Mouse (Mus musculus): ENCODE data around the gene A030014E15Rik. TPM values are rescaled to one million over a fixed set of nuclear protein-coding genes. Genes with fewer than 3 reads are reported as not detected.
"Not testable (repeated sequence)": the region's sequence is repeated elsewhere in the genome, so short reads cannot be mapped to it uniquely, and the experiment has no call there.

The A030014E15Rik gene
- polyA plus RNA-seq (2015; fragmentation: Nextera tagmentation; extraction: Ambion mirVana) = not detected in 2 replicates

DNA sequence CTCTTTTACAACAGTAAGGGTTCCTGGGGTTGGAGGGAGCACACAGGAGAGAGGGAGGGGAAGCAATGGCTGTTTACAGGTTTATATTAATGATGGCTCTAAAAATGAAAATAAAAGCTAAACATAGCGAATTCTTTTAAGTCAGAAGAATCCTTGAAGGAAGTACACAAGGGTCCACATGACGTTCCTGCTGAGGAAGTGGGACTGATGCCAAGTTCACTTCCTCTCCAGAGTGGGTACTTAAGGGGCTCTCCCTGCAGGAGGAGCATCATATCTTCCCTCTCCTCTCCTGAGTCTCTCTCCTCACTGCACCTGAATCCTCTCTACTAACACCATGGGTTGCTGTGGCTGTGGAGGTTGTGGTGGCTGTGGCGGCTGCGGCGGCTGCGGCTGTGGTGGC lies at the start of gene A030014E15Rik:
TSS of gene A030014E15Rik (plus strand) at position 268 of the 400 bp plus-strand sequence.
- WGBS = 77% methylated on average over 6 of the region's 6 CpGs
- Histone ChIP-seq H3K4me1 (no peaks in the 10 kb centered on the region), H3K4me2 (no peak within 1 kb of the TSS), H3K9me3 (no peaks in the 10 kb centered on the region), H3K4me3 (no peak within 1 kb of the TSS), H3K36me3 (no peaks in the 10 kb centered on the region), H3K9ac (no peak within 1 kb of the TSS), H3K27ac (no peak within 1 kb of the TSS), H3K27me3 (no peaks in the 10 kb centered on the region)
- ATAC-seq (ENCODE audit: insufficient number of reproducible peaks, low FRiP score, low TSS enrichment, low read depth) = no peak

GRCm38 (mm10) chr1:82879172-82879571 lies 45.5 kb upstream of the A030014E15Rik start:
- ATAC-seq (ENCODE audit: insufficient number of reproducible peaks, low FRiP score, low TSS enrichment, low read depth) = no peak
- H3K4me2 ChIP-seq = no peak overlapping the region
- no peaks in the 10 kb centered on the region for H3K4me1 ChIP-seq
- no peak overlapping the region for H3K9ac ChIP-seq
- 76% methylated on average over 2 of the region's 2 CpGs for WGBS
- no peaks in the 10 kb centered on the region for H3K27me3 ChIP-seq
- no peak overlapping the region for H3K4me3 ChIP-seq
- H3K27ac ChIP-seq = no peak overlapping the region
- H3K9me3 ChIP-seq = no peaks in the 10 kb centered on the region
- peaks cover 33% of the 10 kb centered on the region for H3K36me3 ChIP-seq

DNA sequence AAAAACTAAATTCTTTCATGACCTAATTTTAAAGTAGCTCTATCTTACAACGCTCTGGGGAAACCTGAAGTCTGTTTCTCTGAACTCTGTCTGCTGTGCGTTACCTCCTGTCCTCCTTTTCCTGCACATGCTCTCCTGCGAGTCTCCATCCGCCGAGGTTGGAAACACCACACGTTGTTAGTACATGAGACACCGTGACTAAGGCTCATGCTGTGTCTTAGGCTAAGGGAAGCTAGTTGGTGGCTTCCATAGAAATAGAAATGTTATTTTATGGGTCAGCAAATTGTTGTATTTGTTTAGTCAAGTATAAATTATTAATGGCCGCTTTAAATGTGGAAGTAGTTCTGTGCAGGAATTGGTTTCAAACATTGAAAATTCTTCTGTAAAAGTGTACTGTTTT lies 44.5 kb upstream of the A030014E15Rik start:
- Histone ChIP-seq H3K4me2 (no peak overlapping the region), H3K4me3 (no peak overlapping the region), H3K27ac (no peak overlapping the region), H3K9ac (no peak overlapping the region), H3K27me3 (no peaks in the 10 kb centered on the region), H3K9me3 (no peaks in the 10 kb centered on the region), H3K4me1 (no peaks in the 10 kb centered on the region), H3K36me3 (peaks cover 37% of the 10 kb centered on the region)
- ATAC-seq (ENCODE audit: insufficient number of reproducible peaks, low FRiP score, low TSS enrichment, low read depth) = no peak
- WGBS = 83% methylated on average over 8 of the region's 8 CpGs

DNA sequence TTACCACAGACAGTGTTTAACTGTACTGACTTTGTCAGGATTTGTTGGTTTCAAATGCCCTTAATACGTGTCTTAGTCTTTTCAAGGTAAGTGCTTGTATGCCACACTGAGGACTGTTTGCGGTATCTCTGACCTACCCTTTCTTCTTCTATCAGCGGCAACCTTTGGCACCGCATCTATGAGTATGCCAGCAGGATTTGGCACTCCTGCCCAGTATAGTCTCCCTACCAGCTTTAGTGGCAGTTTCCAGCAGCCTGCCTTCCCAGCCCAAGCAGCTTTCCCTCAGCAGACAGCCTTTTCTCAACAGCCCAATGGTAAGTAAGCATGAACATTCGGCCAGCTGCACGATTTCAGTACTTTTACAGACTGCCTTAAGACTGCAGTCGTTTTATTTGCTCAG lies 31.4 kb upstream of the A030014E15Rik start:
- Histone ChIP-seq H3K9me3 (no peaks in the 10 kb centered on the region), H3K36me3 (peaks cover 32% of the 10 kb centered on the region), H3K4me3 (no peak overlapping the region), H3K4me1 (no peaks in the 10 kb centered on the region), H3K27me3 (no peaks in the 10 kb centered on the region), H3K9ac (no peak overlapping the region), H3K27ac (no peak overlapping the region), H3K4me2 (no peak overlapping the region)
- WGBS = 95% methylated on average over 7 of the region's 7 CpGs
- ATAC-seq (ENCODE audit: insufficient number of reproducible peaks, low FRiP score, low TSS enrichment, low read depth) = no peak

GRCm38 (mm10) chr1:82900567-82900966 lies 24.1 kb upstream of the A030014E15Rik start:
- H3K9me3 ChIP-seq = no peaks in the 10 kb centered on the region
- no peak overlapping the region for H3K4me3 ChIP-seq
- H3K9ac ChIP-seq = no peak overlapping the region
- H3K4me2 ChIP-seq = no peak overlapping the region
- no peaks in the 10 kb centered on the region for H3K4me1 ChIP-seq
- no peaks in the 10 kb centered on the region for H3K27me3 ChIP-seq
- H3K27ac ChIP-seq = no peak overlapping the region
- no peak for ATAC-seq (ENCODE audit: insufficient number of reproducible peaks, low FRiP score, low TSS enrichment, low read depth)
- WGBS = 91% methylated on average over 1 of the region's 1 CpGs
- H3K36me3 ChIP-seq = peaks cover 27% of the 10 kb centered on the region

DNA sequence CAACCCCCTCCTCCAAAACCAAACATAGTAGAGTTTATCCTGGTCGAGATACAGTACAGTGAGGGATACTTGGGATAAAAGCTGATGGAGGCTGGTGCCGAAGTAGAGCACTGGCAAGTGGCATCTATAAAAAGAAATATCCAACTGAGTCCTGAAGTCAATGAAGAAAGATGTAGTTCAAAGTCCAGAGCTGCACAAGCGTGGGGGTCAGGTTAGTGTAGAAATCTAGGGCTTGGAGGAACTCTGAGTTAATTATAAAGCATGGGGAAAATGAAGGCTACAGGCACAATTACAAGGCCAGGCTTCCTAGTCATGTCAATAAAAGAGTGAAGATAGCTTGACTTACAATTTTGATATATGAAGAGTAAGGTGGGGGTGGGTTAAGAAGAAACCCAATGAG lies 23.5 kb upstream of the A030014E15Rik start:
- no peaks in the 10 kb centered on the region for H3K9me3 ChIP-seq
- H3K9ac ChIP-seq = no peak overlapping the region
- peaks cover 27% of the 10 kb centered on the region for H3K36me3 ChIP-seq
- WGBS = 92% methylated on average over 3 of the region's 3 CpGs
- H3K27ac ChIP-seq = no peak overlapping the region
- no peaks in the 10 kb centered on the region for H3K4me1 ChIP-seq
- H3K4me2 ChIP-seq = no peak overlapping the region
- ATAC-seq (ENCODE audit: insufficient number of reproducible peaks, low FRiP score, low TSS enrichment, low read depth) = no peak
- H3K27me3 ChIP-seq = no peaks in the 10 kb centered on the region
- H3K4me3 ChIP-seq = no peak overlapping the region

DNA sequence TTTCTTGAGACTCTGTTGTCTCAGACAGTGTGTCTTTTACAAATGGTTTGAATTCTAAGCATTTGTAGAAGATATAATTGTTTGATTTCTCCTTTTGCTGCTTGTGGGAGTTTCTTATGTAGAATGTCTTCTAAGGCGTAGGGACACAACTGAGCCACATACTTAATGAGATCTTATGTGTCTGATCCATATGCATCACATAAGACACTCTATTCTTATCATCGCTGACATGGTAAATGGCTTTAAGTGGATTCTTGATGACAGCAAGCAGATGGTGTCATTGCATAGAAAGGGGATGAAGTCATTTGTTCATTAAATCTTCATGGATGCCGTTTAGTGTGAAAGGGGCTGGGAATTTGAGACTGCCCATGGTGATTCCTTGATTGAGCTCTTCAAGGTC lies 18.8 kb upstream of the A030014E15Rik start:
- H3K4me3 ChIP-seq = no peak overlapping the region
- 77% methylated on average over 3 of the region's 3 CpGs for WGBS
- no peak overlapping the region for H3K9ac ChIP-seq
- no peak for ATAC-seq (ENCODE audit: insufficient number of reproducible peaks, low FRiP score, low TSS enrichment, low read depth)
- H3K9me3 ChIP-seq = no peaks in the 10 kb centered on the region
- H3K4me2 ChIP-seq = no peak overlapping the region
- peaks cover 20% of the 10 kb centered on the region for H3K36me3 ChIP-seq
- H3K27ac ChIP-seq = no peak overlapping the region
- H3K27me3 ChIP-seq = no peaks in the 10 kb centered on the region
- no peaks in the 10 kb centered on the region for H3K4me1 ChIP-seq

GRCm38 (mm10) chr1:82913025-82913424 lies 11.7 kb upstream of the A030014E15Rik start, which contains the start of gene A030005L19Rik:
Gene A030005L19Rik (plus strand): TSS chr1:82913325.
- Histone ChIP-seq H3K4me3 (no peak within 1 kb of the TSS), H3K27me3 (no peaks in the 10 kb centered on the region), H3K4me2 (no peak within 1 kb of the TSS), H3K36me3 (peaks cover 3% of the 10 kb centered on the region; the same call in 1 of the 2 replicates), H3K9ac (no peak within 1 kb of the TSS), H3K9me3 (no peaks in the 10 kb centered on the region), H3K27ac (no peak within 1 kb of the TSS), H3K4me1 (no peaks in the 10 kb centered on the region)
- ATAC-seq (ENCODE audit: insufficient number of reproducible peaks, low FRiP score, low TSS enrichment, low read depth) = no peak
- WGBS = 81% methylated on average over 3 of the region's 3 CpGs

- not testable (repeated sequence) for H3K4me2 ChIP-seq; H3K36me3 ChIP-seq; H3K4me1 ChIP-seq; H3K27me3 ChIP-seq; H3K27ac ChIP-seq; ATAC-seq (ENCODE audit: insufficient number of reproducible peaks, low FRiP score, low TSS enrichment, low read depth); H3K4me3 ChIP-seq; H3K9me3 ChIP-seq; H3K9ac ChIP-seq
- 91% methylated on average over 5 of the region's 5 CpGs for WGBS
Measured at GRCm38 (mm10) chr1:82913434-82913833, 11.3 kb upstream of the A030014E15Rik start.

- H3K27me3 ChIP-seq; H3K4me3 ChIP-seq; H3K27ac ChIP-seq; H3K4me2 ChIP-seq; H3K9me3 ChIP-seq; H3K4me1 ChIP-seq; ATAC-seq (ENCODE audit: insufficient number of reproducible peaks, low FRiP score, low TSS enrichment, low read depth); H3K36me3 ChIP-seq; H3K9ac ChIP-seq: not testable (repeated sequence)
- 80% methylated on average over 1 of the region's 3 CpGs for WGBS
Measured at GRCm38 (mm10) chr1:82930558-82930957, 5.8 kb downstream of the A030014E15Rik start.

DNA sequence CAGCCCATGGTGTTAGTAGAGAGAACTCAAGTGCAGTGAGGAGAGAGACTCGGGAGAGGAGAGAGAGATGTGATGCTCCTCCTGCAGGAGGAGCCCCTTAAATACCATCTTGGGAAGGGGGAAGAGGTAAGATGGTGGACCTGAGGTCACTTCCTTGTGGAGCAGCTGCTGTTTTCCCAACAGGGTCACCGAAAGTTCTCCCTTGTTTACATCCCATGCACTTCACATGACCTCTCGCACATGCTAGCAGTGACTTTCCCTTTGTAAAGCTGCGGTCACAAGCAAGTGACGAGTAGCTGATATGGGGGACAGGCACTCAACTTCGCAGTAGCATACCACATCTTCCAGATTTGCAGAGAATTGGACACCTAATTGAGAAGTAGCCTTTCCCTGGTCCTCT lies 6.6 kb downstream of the A030014E15Rik start, which contains the start of gene Gm6217:
TSS of gene Gm6217 (minus strand) at position 74 of the 400 bp plus-strand sequence.
- ATAC-seq (ENCODE audit: insufficient number of reproducible peaks, low FRiP score, low TSS enrichment, low read depth); H3K4me2 ChIP-seq; H3K27me3 ChIP-seq; H3K4me1 ChIP-seq; H3K4me3 ChIP-seq; H3K27ac ChIP-seq; H3K9me3 ChIP-seq; H3K9ac ChIP-seq; H3K36me3 ChIP-seq: not testable (repeated sequence)
- WGBS = no CpG with 5 or more reads among the region's 6 CpGs

GRCm38 (mm10) chr1:82938666-82939065 lies 13.9 kb downstream of the A030014E15Rik start:
- WGBS = 92% methylated on average over 5 of the region's 5 CpGs
- no peaks in the 10 kb centered on the region for H3K9me3 ChIP-seq
- no peaks in the 10 kb centered on the region for H3K4me1 ChIP-seq
- ATAC-seq (ENCODE audit: insufficient number of reproducible peaks, low FRiP score, low TSS enrichment, low read depth) = no peak
- H3K36me3 ChIP-seq = no peaks in the 10 kb centered on the region
- no peak overlapping the region for H3K27ac ChIP-seq
- no peaks in the 10 kb centered on the region for H3K27me3 ChIP-seq
- H3K9ac ChIP-seq = no peak overlapping the region
- no peak overlapping the region for H3K4me2 ChIP-seq
- H3K4me3 ChIP-seq = no peak overlapping the region

DNA sequence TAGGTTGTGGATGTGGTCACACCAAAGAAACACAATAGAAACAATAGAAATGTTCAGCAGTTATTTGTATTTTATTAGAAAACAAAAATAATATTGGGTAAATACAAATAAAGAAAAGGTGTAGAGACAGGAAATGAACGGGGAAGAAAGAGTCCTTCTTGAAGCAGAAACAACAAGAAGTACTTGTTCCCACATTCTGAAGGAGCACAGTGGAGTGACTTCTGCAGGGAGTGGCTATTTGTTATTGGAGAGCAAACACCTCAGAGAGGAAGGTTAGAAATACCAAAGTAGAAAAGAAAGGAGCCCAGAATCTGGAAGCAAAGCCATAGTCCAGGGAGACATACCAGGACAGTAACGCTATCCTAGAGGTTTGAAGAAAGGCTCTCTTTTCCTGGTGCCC lies 17.8 kb downstream of the A030014E15Rik start:
- not testable (repeated sequence) for H3K9me3 ChIP-seq; H3K36me3 ChIP-seq; H3K27me3 ChIP-seq; H3K9ac ChIP-seq; H3K4me2 ChIP-seq; H3K4me1 ChIP-seq; H3K27ac ChIP-seq; H3K4me3 ChIP-seq; ATAC-seq (ENCODE audit: insufficient number of reproducible peaks, low FRiP score, low TSS enrichment, low read depth)
- 94% methylated on average over 2 of the region's 2 CpGs for WGBS

Measured in limb, embryonic 15.5 days (tissue).